Mouse (Mus musculus): Measurements from ENCODE around the gene Gm34653.

DNA sequence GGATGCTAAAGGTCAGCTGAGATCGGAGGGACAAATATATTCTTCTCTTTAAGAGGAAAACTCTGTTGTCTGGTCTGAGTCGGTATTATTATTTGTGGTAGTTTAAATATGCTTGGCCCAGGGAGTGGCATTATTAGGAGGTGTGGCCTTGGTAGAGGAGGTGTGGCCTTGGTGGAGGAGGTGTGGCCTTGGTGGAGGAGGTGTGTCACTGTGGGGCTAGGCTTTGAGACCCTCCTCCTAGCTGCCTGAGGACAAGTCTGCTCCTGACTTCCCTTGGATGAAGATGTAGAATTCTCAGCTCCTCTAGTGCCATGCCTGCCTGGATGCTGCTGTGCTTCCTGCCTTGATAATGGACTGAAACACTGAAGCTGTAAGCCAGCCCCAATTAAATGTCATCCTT is 38.3 kb upstream of the Gm34653 start:
- no peak for TF ChIP-seq TAL1 (conservative IDR thresholded peaks at IDR 0.05; ENCODE audit: low read depth, low read length)
- TF ChIP-seq CTCF (IDR thresholded peaks at IDR 0.05; ENCODE audit: low read depth, low read length) = no peak

All from G1E (cell line).